11 mouse cellular contexts compared by ENCODE assay signal in the genomic region with DNA sequence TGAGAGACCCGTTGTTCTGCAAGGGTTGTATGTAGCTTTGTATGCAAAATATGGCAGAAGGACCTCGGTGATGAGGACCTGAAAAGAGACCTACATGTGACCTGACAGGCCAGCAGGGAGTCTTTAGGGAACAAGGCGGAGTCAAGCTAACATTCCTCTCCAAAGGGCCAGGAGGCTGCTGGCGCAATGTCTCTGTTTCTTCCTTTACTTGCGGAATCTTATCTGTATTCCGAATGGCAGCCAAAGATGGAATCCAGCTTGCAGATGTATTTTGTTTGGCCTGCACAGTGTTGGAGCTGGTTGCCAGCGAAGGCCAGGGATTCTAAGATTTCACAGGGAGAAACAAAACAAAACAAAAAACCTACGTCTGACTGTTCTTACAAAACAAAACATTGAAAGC. TPM values are rescaled to one million over a fixed set of nuclear protein-coding genes. Genes with fewer than 3 reads are reported as not detected.
DNase-seq lines count a peak whose midpoint lies in the region; ATAC-seq and TF ChIP-seq lines count a peak whose summit lies in the region.
"Had no signal": no experiment of that assay in that cellular context is flagged by ENCODE, and none has a peak within 500 bp of the region (broad histone marks: within the 10 kb centered on the region; RNA-seq: fewer than 3 reads in every experiment).

No protein-coding gene starts in this region.

- no peak for TF ChIP-seq POLR2A in cerebellum, adult 2 months (IDR thresholded peaks at IDR 0.05; ENCODE audit: borderline replicate concordance, insufficient read depth, low read length)

- peaks cover 58% of the 10 kb centered on the region for H3K4me1 ChIP-seq in forebrain, embryonic 13.5 days
- H3K4me1 ChIP-seq in forebrain, embryonic 11.5 days (replicated peaks; ENCODE audit: control insufficient read depth, insufficient read depth, low read length): no peaks in the 10 kb centered on the region; the same call in 1 of the 2 replicates
- H3K4me1 ChIP-seq in embryonic facial prominence, embryonic 13.5 days: peaks cover 66% of the 10 kb centered on the region
- no peaks in the 10 kb centered on the region for H3K4me1 ChIP-seq in cerebellum, adult 2 months (ENCODE audit: control insufficient read depth, insufficient read depth, low read length)

- WGBS in forebrain, embryonic 13.5 days: 71% methylated on average over 8 of the region's 8 CpGs
- WGBS in forebrain, embryonic 11.5 days: 76% methylated on average over 8 of the region's 8 CpGs
- WGBS in embryonic facial prominence, embryonic 13.5 days: 67% methylated on average over 8 of the region's 8 CpGs
- WGBS in cerebellum, adult 2 months: 57% methylated on average over 8 of the region's 8 CpGs

- no peak overlapping the region for H3K4me3 ChIP-seq in forebrain, embryonic 13.5 days
- H3K4me3 ChIP-seq in forebrain, embryonic 11.5 days (ENCODE audit: low read depth, low read length): no peak overlapping the region
- no peak overlapping the region for H3K4me3 ChIP-seq in embryonic facial prominence, embryonic 13.5 days
- no peak overlapping the region for H3K4me3 ChIP-seq in cerebellum, adult 2 months (replicated peaks; ENCODE audit: insufficient read depth, low read depth, low read length)

- TF ChIP-seq CTCF in cerebellum, adult 2 months (IDR thresholded peaks at IDR 0.05; ENCODE audit: borderline replicate concordance, insufficient read depth, low read depth, low read length): no peak

- H3K9me3 ChIP-seq in forebrain, embryonic 13.5 days (replicated peaks): no peaks in the 10 kb centered on the region
- H3K9me3 ChIP-seq in forebrain, embryonic 11.5 days (ENCODE audit: control insufficient read depth, low read length): no peaks in the 10 kb centered on the region
- no peaks in the 10 kb centered on the region for H3K9me3 ChIP-seq in embryonic facial prominence, embryonic 13.5 days

- intact Hi-C loops in heart, postnatal 36 days (cut with DNase I): no loop called here

- peaks cover 36% of the 10 kb centered on the region for H3K27me3 ChIP-seq in forebrain, embryonic 13.5 days
- peaks cover 20% of the 10 kb centered on the region for H3K27me3 ChIP-seq in forebrain, embryonic 11.5 days (ENCODE audit: control insufficient read depth, insufficient read depth, low read length)
- no peaks in the 10 kb centered on the region for H3K27me3 ChIP-seq in embryonic facial prominence, embryonic 13.5 days
- peaks cover 3% of the 10 kb centered on the region; the same call in 1 of the 2 replicates for H3K27me3 ChIP-seq in cerebellum, adult 2 months (ENCODE audit: control insufficient read depth, insufficient read depth, low read length)

- DNase-seq in forebrain, embryonic 11.5 days (ENCODE audit: low spot score): no peak
- peak; percentile 55 to 63 for DNase-seq in heart, postnatal 36 days
- DNase-seq in lung, postnatal 10 days: peak; percentile 76
- no peak for DNase-seq in cerebellum, adult 2 months
- DNase-seq in T-cell, adult 2 months (ENCODE audit: low spot score): no peak
- DNase-seq: adrenal gland, postnatal 25 days had no signal

- H3K9ac ChIP-seq in forebrain, embryonic 13.5 days: no peak overlapping the region
- no peak overlapping the region for H3K9ac ChIP-seq in forebrain, embryonic 11.5 days (ENCODE audit: low read length)
- H3K9ac ChIP-seq in embryonic facial prominence, embryonic 13.5 days: no peak overlapping the region

- H3K27ac ChIP-seq in forebrain, embryonic 13.5 days: no peak overlapping the region
- H3K27ac ChIP-seq in forebrain, embryonic 11.5 days (ENCODE audit: low read depth, low read length): no peak overlapping the region
- H3K27ac ChIP-seq in embryonic facial prominence, embryonic 13.5 days: peak overlapping the region; percentile 39
- H3K27ac ChIP-seq in cerebellum, adult 2 months (ENCODE audit: insufficient read depth, low read length): no peak overlapping the region

- ATAC-seq in forebrain, embryonic 13.5 days: no peak
- ATAC-seq in forebrain, embryonic 11.5 days (replicated peaks; ENCODE audit: low FRiP score): no peak
- no peak for ATAC-seq in embryonic facial prominence, embryonic 13.5 days (ENCODE audit: insufficient number of reproducible peaks, insufficient read depth, low FRiP score, low TSS enrichment, low read depth)
- ATAC-seq in inflammation-experienced regulatory T-cells, adult 6 months: no peak
- ATAC-seq: midbrain, embryonic 16.5 days had no signal

- peaks cover 3% of the 10 kb centered on the region; the same call in 1 of the 2 replicates for H3K36me3 ChIP-seq in forebrain, embryonic 13.5 days (ENCODE audit: poor library complexity, severe bottlenecking)
- H3K36me3 ChIP-seq in forebrain, embryonic 11.5 days (ENCODE audit: control insufficient read depth, insufficient read depth, low read length): no peaks in the 10 kb centered on the region
- peaks cover 13% of the 10 kb centered on the region for H3K36me3 ChIP-seq in embryonic facial prominence, embryonic 13.5 days

- H3K4me2 ChIP-seq in forebrain, embryonic 13.5 days: peak overlapping the region; percentile 73; the same call in 1 of the 2 replicates
- H3K4me2 ChIP-seq in forebrain, embryonic 11.5 days (ENCODE audit: low read depth, low read length, severe bottlenecking): no peak overlapping the region
- H3K4me2 ChIP-seq in embryonic facial prominence, embryonic 13.5 days: 0 out of 2 replicates have a peak overlapping the region, but pooled peaks have one; percentile 20

RNA-seq across cellular contexts. Expression of a gene that starts 6.0 kb away (rescaled TPM):
- 54.9 and 72.9 TPM in 2 replicates for polyA plus RNA-seq in forebrain, embryonic 13.5 days (2015; fragmentation: Nextera tagmentation; extraction: Ambion mirVana)
- polyA plus RNA-seq in forebrain, embryonic 11.5 days (2014; fragmentation: Nextera tagmentation; extraction: Ambion mirVana): 24.5 and 29.5 TPM in 2 replicates
- polyA plus RNA-seq in embryonic facial prominence, embryonic 13.5 days (2015; fragmentation: Nextera tagmentation; extraction: Ambion mirVana): 54.1 and 61.1 TPM in 2 replicates
- 1 to 10 TPM; 6.7 to 7.5 TPM for total RNA-seq in heart, postnatal 36 days (2021)
- 6.2 and 11.0 TPM in 2 replicates for polyA plus RNA-seq in cerebellum, adult 2 months (2012; rRNA removed)
- polyA plus RNA-seq in inflammation-experienced regulatory T-cells, adult 6 months (2017; shearing (Covaris generic)): not detected

RNA-seq across cellular contexts. Expression of a gene that starts 57.1 kb away (rescaled TPM):
- polyA plus RNA-seq in forebrain, embryonic 13.5 days (2015; fragmentation: Nextera tagmentation; extraction: Ambion mirVana): not detected in 2 replicates
- not detected in 2 replicates for polyA plus RNA-seq in forebrain, embryonic 11.5 days (2014; fragmentation: Nextera tagmentation; extraction: Ambion mirVana)
- polyA plus RNA-seq in embryonic facial prominence, embryonic 13.5 days (2015; fragmentation: Nextera tagmentation; extraction: Ambion mirVana): 0.37 and 1.7 TPM in 2 replicates
- total RNA-seq in heart, postnatal 36 days (2021): not detected
- polyA plus RNA-seq in cerebellum, adult 2 months (2012; rRNA removed): 0.29 TPM in 1 of 2 replicates, not detected in the other
- not detected for polyA plus RNA-seq in inflammation-experienced regulatory T-cells, adult 6 months (2017; shearing (Covaris generic))
- total RNA-seq: adrenal gland, postnatal 25 days; gastrocnemius, postnatal 36 days had no signal
- polyA plus RNA-seq: midbrain, embryonic 16.5 days had no signal

Comparison
In these comparisons a context has a peak if more than half of its experiments do, and no peak if none do; other contexts are left out.
1. DNase-seq: peak in heart, postnatal 36 days (2 of 2) and lung, postnatal 10 days (single experiment); none in forebrain, embryonic 11.5 days (single experiment), cerebellum, adult 2 months (0 of 2) and T-cell, adult 2 months (single experiment).